In the genomic region with DNA sequence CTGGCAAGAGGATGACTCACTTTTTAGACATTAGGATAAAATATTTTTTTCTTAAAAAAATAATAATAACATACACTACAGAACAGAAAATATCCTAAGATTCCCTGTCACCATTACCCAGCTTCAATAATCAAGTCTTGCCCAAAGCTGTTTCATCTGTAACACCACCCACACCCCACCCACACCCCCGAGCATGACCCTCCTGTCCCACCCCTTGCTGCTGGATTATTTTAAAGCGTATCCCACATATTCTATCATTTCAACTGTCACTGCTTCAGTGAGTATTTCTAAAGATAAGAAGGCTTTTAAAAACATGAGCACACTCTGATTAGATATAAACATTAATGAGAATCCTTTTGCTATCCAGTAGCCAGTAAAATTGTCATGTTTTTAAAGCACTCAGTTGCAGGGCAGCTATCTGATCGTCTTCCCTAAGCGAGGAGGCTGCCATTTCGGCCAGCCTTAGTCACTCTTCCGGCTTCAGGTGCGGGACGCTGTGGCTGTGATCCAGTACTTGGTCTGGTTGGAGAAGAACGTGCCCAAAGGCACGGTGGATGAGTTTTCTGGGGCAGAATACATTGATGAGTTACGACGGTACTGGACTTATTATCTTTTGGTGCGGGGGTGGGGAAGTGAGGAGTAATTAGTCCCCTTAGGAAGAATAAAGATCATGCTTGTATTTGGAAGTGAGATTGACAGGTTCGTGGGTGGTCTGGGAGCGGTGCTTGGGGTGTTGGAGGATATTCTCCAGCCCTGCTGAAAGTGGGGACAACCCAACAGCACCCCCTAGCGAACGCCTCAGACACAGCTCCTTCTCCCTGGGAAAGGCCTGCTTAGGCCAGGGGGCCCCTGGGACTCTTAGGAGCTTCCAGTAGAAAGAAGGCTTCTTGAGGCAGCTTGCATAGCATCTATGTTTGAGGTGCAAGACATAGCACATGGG, we compare ENCODE assay signal across 7 mouse cellular contexts. TPM values are rescaled to one million over a fixed set of nuclear protein-coding genes. Genes with fewer than 3 reads are reported as not detected.
A peak's percentile ranks its signal among the peaks of the same experiment; 100 is the strongest.
DNase-seq lines count a peak whose midpoint lies in the region; ATAC-seq lines count a peak whose summit lies in the region.

No protein-coding gene starts in this region.

- no peak overlapping the region for H3K4me3 ChIP-seq in hindbrain, embryonic 11.5 days (ENCODE audit: low read depth, low read length)

- H3K36me3 ChIP-seq in hindbrain, embryonic 11.5 days (ENCODE audit: control insufficient read depth, insufficient read depth, low read length) = no peaks in the 10 kb centered on the region

- H3K9ac ChIP-seq in hindbrain, embryonic 11.5 days (ENCODE audit: low read depth, low read length) = no peak overlapping the region

- WGBS in hindbrain, embryonic 11.5 days = 22% methylated on average over 17 of the region's 17 CpGs

- H3K9me3 ChIP-seq in hindbrain, embryonic 11.5 days (ENCODE audit: control insufficient read depth, low read length) = no peaks in the 10 kb centered on the region; the same call in 1 of the 2 replicates

- H3K27ac ChIP-seq in hindbrain, embryonic 11.5 days (ENCODE audit: low read depth, low read length) = no peak overlapping the region

- peak; percentile 92 for ATAC-seq in frontal cortex, adult (ENCODE audit: low TSS enrichment)
- ATAC-seq in hindbrain, embryonic 11.5 days (ENCODE audit: low FRiP score) = no peak

- H3K4me2 ChIP-seq in hindbrain, embryonic 11.5 days (replicated peaks; ENCODE audit: low read depth, low read length) = no peak overlapping the region

- H3K27me3 ChIP-seq in hindbrain, embryonic 11.5 days (ENCODE audit: control insufficient read depth, insufficient read depth, low read length) = no peaks in the 10 kb centered on the region

- peak; percentile 42 for DNase-seq in R1 (ENCODE audit: low read depth, low spot score)
- DNase-seq in cerebellum, adult 9-10 months = peak; percentile 82
- DNase-seq in hindbrain, embryonic 11.5 days (ENCODE audit: low spot score) = peak; percentile 73
- peak; percentile 42 to 71 for DNase-seq in layer of hippocampus, postnatal 25 days (ENCODE audit: extremely low spot score in 1 of 2, low spot score in 1 of 2)
- peak; percentile 74 for DNase-seq in lung, postnatal 36 days
- DNase-seq in right cerebral cortex, postnatal 10 days (ENCODE audit: low spot score in 2 of 2) = peak; percentile 26 to 62

- H3K4me1 ChIP-seq in hindbrain, embryonic 11.5 days (replicated peaks; ENCODE audit: control insufficient read depth, insufficient read depth, low read length) = no peaks in the 10 kb centered on the region

RNA-seq across cellular contexts. Expression of a gene that starts 15.9 kb away (rescaled TPM):
- polyA plus RNA-seq in hindbrain, embryonic 11.5 days (2014; fragmentation: Nextera tagmentation; extraction: Ambion mirVana) = 2.2 and 2.5 TPM in 2 replicates
- under 1 TPM; 0.35 to 0.59 TPM for total RNA-seq in layer of hippocampus, postnatal 25 days (2021)

RNA-seq across cellular contexts. Expression of a gene that starts 21.8 kb away (rescaled TPM):
- polyA plus RNA-seq in hindbrain, embryonic 11.5 days (2014; fragmentation: Nextera tagmentation; extraction: Ambion mirVana) = 1.4 and 1.5 TPM in 2 replicates
- total RNA-seq in layer of hippocampus, postnatal 25 days (2021) = 1 to 10 TPM; 1.4 to 1.7 TPM
